Mouse (Mus musculus): Measurements from ENCODE around the gene Gstz1.
"Not testable (repeated sequence)": the region's sequence is repeated elsewhere in the genome, so short reads cannot be mapped to it uniquely, and the experiment has no call there.

Gstz1 gene

GRCm38 (mm10) chr12:87158099-87158498 lies 11.1 kb downstream of the Gstz1 start:
- no peak for DNase-seq (ENCODE audit: low read depth, low spot score)

GRCm38 (mm10) chr12:87160310-87160709 lies 13.3 kb downstream of the Gstz1 start:
- no peak for DNase-seq (ENCODE audit: low read depth, low spot score)

- no peak for DNase-seq (ENCODE audit: low read depth, low spot score)
Measured at GRCm38 (mm10) chr12:87160815-87161214, 13.8 kb downstream of the Gstz1 start.

GRCm38 (mm10) chr12:87175194-87175946 lies 28.4 kb downstream of the Gstz1 start:
- DNase-seq (ENCODE audit: low read depth, low spot score): no peak

- DNase-seq (ENCODE audit: low read depth, low spot score): no peak
Measured at GRCm38 (mm10) chr12:87177631-87178030, 30.7 kb downstream of the Gstz1 start.

GRCm38 (mm10) chr12:87193008-87193407 lies 46.0 kb downstream of the Gstz1 start:
- no peak for DNase-seq (ENCODE audit: low read depth, low spot score)

GRCm38 (mm10) chr12:87195069-87195468 lies 48.1 kb downstream of the Gstz1 start:
- DNase-seq (ENCODE audit: low read depth, low spot score): no peak

GRCm38 (mm10) chr12:87196310-87196709 lies 49.3 kb downstream of the Gstz1 start:
- DNase-seq (ENCODE audit: low read depth, low spot score): no peak

- DNase-seq (ENCODE audit: low read depth, low spot score): no peak
Measured at GRCm38 (mm10) chr12:87198792-87199191, 51.8 kb downstream of the Gstz1 start.

- peak; percentile 61 for DNase-seq (ENCODE audit: low read depth, low spot score)
Measured at GRCm38 (mm10) chr12:87199206-87199972, 52.4 kb downstream of the Gstz1 start, which contains the start of gene Samd15. TSS of gene Samd15 (plus strand) at chr12:87199723.

- peak; percentile 85 for DNase-seq (ENCODE audit: low read depth, low spot score)
Measured at GRCm38 (mm10) chr12:87199973-87200586, 53.1 kb downstream of the Gstz1 start, which contains the start of gene Tmed8. TSS of gene Tmed8 (minus strand) at chr12:87200454.

GRCm38 (mm10) chr12:87201694-87202093 lies 54.7 kb downstream of the Gstz1 start:
- DNase-seq (ENCODE audit: low read depth, low spot score): no peak

- not testable (repeated sequence) for DNase-seq (ENCODE audit: low read depth, low spot score)
Measured at GRCm38 (mm10) chr12:87205789-87206188, 58.8 kb downstream of the Gstz1 start.

- no peak for DNase-seq (ENCODE audit: low read depth, low spot score)
Measured at GRCm38 (mm10) chr12:87212844-87213606, 66.1 kb downstream of the Gstz1 start.
